Mouse (Mus musculus): ENCODE data around the gene Dab2ip. TPM values are rescaled to one million over a fixed set of nuclear protein-coding genes. Genes with fewer than 3 reads are reported as not detected.

The Dab2ip gene
- polyA plus RNA-seq, 1 experiment from 2014 or later = 33.2 TPM

DNA sequence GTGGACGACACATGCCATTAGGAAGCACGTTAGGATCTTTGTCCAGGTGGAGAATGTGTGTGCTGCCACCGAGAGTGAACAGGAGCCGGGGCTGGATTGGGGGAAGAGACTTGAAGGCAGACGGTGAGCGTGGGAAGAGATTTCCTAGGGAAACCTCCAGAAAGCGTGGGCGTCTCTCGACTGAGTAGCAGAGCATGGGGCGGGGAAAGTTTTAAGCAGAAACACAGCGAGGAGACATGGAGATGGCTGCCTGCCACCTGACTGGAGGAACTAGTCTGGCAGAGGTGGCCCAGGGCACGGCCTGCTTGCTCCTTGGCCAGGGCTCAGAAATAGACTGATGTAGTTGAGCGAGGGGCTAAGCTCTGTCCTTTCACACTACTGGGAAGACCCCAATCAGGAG, 82.5 kb downstream of the Dab2ip start:
- Histone ChIP-seq H3K36me3 (ENCODE audit: control insufficient read depth, insufficient read depth, low read length) (no peaks in the 10 kb centered on the region), H3K27me3 (ENCODE audit: control insufficient read depth, insufficient read depth, low read depth, low read length) (no peaks in the 10 kb centered on the region), H3K9ac (ENCODE audit: low read depth, low read length) (no peak overlapping the region), H3K4me3 (ENCODE audit: low read depth, low read length) (no peak overlapping the region), H3K27ac (ENCODE audit: low read length) (no peak overlapping the region), H3K9me3 (replicated peaks; ENCODE audit: control insufficient read depth, low read length, poor library complexity, severe bottlenecking) (no peaks in the 10 kb centered on the region), H3K4me2 (ENCODE audit: low read length) (no peak overlapping the region), H3K4me1 (ENCODE audit: control insufficient read depth, insufficient read depth, low read length) (peaks cover 14% of the 10 kb centered on the region)
- 79% methylated on average over 13 of the region's 13 CpGs for WGBS
- ATAC-seq = no peak

GRCm38 (mm10) chr2:35642224-35642623, 84.2 kb downstream of the Dab2ip start:
- 88% methylated on average over 7 of the region's 7 CpGs for WGBS

GRCm38 (mm10) chr2:35646553-35646952, 88.5 kb downstream of the Dab2ip start:
- no peak overlapping the region for H3K4me3 ChIP-seq (ENCODE audit: low read depth, low read length)
- no peaks in the 10 kb centered on the region for H3K4me1 ChIP-seq (ENCODE audit: control insufficient read depth, insufficient read depth, low read length)
- no peak overlapping the region for H3K27ac ChIP-seq (ENCODE audit: low read length)
- no peaks in the 10 kb centered on the region for H3K9me3 ChIP-seq (replicated peaks; ENCODE audit: control insufficient read depth, low read length, poor library complexity, severe bottlenecking)
- H3K9ac ChIP-seq (ENCODE audit: low read depth, low read length) = no peak overlapping the region
- H3K4me2 ChIP-seq (ENCODE audit: low read length) = no peak overlapping the region
- WGBS = 94% methylated on average over 8 of the region's 8 CpGs
- no peaks in the 10 kb centered on the region for H3K27me3 ChIP-seq (ENCODE audit: control insufficient read depth, insufficient read depth, low read depth, low read length)
- ATAC-seq = no peak
- no peaks in the 10 kb centered on the region for H3K36me3 ChIP-seq (ENCODE audit: control insufficient read depth, insufficient read depth, low read length)

More at GRCm38 (mm10) chr2:35642224-35642623, 84.2 kb downstream of the Dab2ip start:
- Histone ChIP-seq H3K36me3 (ENCODE audit: control insufficient read depth, insufficient read depth, low read length) (no peaks in the 10 kb centered on the region), H3K4me3 (ENCODE audit: low read depth, low read length) (no peak overlapping the region), H3K27me3 (ENCODE audit: control insufficient read depth, insufficient read depth, low read depth, low read length) (no peaks in the 10 kb centered on the region), H3K4me1 (ENCODE audit: control insufficient read depth, insufficient read depth, low read length) (peaks cover 14% of the 10 kb centered on the region), H3K9me3 (replicated peaks; ENCODE audit: control insufficient read depth, low read length, poor library complexity, severe bottlenecking) (no peaks in the 10 kb centered on the region), H3K9ac (ENCODE audit: low read depth, low read length) (no peak overlapping the region), H3K4me2 (ENCODE audit: low read length) (no peak overlapping the region), H3K27ac (ENCODE audit: low read length) (no peak overlapping the region)
- no peak for ATAC-seq

GRCm38 (mm10) chr2:35649708-35650107, 91.6 kb downstream of the Dab2ip start:
- Histone ChIP-seq H3K4me3 (ENCODE audit: low read depth, low read length) (no peak overlapping the region), H3K4me1 (ENCODE audit: control insufficient read depth, insufficient read depth, low read length) (no peaks in the 10 kb centered on the region), H3K36me3 (ENCODE audit: control insufficient read depth, insufficient read depth, low read length) (no peaks in the 10 kb centered on the region), H3K9ac (ENCODE audit: low read depth, low read length) (no peak overlapping the region), H3K9me3 (replicated peaks; ENCODE audit: control insufficient read depth, low read length, poor library complexity, severe bottlenecking) (no peaks in the 10 kb centered on the region), H3K27me3 (ENCODE audit: control insufficient read depth, insufficient read depth, low read depth, low read length) (no peaks in the 10 kb centered on the region), H3K27ac (ENCODE audit: low read length) (no peak overlapping the region), H3K4me2 (ENCODE audit: low read length) (no peak overlapping the region)
- 37% methylated on average over 4 of the region's 4 CpGs for WGBS
- 0 out of 2 replicates have a peak, but pooled peaks have one; percentile 40 for ATAC-seq

- H3K4me3 ChIP-seq (ENCODE audit: low read depth, low read length) = no peak overlapping the region
- no peaks in the 10 kb centered on the region for H3K9me3 ChIP-seq (replicated peaks; ENCODE audit: control insufficient read depth, low read length, poor library complexity, severe bottlenecking)
- no peak for ATAC-seq
- no peak overlapping the region for H3K27ac ChIP-seq (ENCODE audit: low read length)
- H3K27me3 ChIP-seq (ENCODE audit: control insufficient read depth, insufficient read depth, low read depth, low read length) = no peaks in the 10 kb centered on the region
- no peak overlapping the region for H3K9ac ChIP-seq (ENCODE audit: low read depth, low read length)
- H3K4me1 ChIP-seq (ENCODE audit: control insufficient read depth, insufficient read depth, low read length) = no peaks in the 10 kb centered on the region
- WGBS = 42% methylated on average over 6 of the region's 6 CpGs
- H3K4me2 ChIP-seq (ENCODE audit: low read length) = no peak overlapping the region
- no peaks in the 10 kb centered on the region for H3K36me3 ChIP-seq (ENCODE audit: control insufficient read depth, insufficient read depth, low read length)
These were observed 93.2 kb downstream of the Dab2ip start for GRCm38 (mm10) chr2:35651297-35651731.

DNA sequence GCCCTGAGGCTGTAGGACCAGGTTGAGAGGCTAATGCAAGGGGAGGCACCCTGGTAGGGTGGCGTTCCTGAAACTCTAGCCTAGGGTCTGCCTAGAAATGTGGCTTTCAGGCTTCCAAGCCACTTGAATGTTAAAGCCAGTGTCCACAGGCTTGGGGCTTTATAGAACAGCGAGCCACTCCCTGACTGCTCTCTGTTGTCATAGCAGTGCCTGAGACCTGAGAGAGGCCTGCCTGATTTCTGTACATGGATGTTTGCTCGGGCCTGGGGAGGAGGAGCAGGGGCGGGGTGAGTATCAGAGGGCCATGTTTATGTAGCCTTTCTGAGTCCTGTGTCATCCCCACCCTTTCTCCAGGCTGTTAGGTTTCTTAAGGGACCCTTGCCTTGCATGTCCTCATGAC, 94.9 kb downstream of the Dab2ip start:
- no peaks in the 10 kb centered on the region for H3K36me3 ChIP-seq (ENCODE audit: control insufficient read depth, insufficient read depth, low read length)
- H3K9me3 ChIP-seq (replicated peaks; ENCODE audit: control insufficient read depth, low read length, poor library complexity, severe bottlenecking) = no peaks in the 10 kb centered on the region
- H3K27ac ChIP-seq (ENCODE audit: low read length) = no peak overlapping the region
- H3K9ac ChIP-seq (ENCODE audit: low read depth, low read length) = no peak overlapping the region
- no peak overlapping the region for H3K4me3 ChIP-seq (ENCODE audit: low read depth, low read length)
- WGBS = 80% methylated on average over 4 of the region's 4 CpGs
- H3K4me2 ChIP-seq (ENCODE audit: low read length) = no peak overlapping the region
- no peak for ATAC-seq
- H3K27me3 ChIP-seq (ENCODE audit: control insufficient read depth, insufficient read depth, low read depth, low read length) = no peaks in the 10 kb centered on the region
- H3K4me1 ChIP-seq (ENCODE audit: control insufficient read depth, insufficient read depth, low read length) = no peaks in the 10 kb centered on the region

DNA sequence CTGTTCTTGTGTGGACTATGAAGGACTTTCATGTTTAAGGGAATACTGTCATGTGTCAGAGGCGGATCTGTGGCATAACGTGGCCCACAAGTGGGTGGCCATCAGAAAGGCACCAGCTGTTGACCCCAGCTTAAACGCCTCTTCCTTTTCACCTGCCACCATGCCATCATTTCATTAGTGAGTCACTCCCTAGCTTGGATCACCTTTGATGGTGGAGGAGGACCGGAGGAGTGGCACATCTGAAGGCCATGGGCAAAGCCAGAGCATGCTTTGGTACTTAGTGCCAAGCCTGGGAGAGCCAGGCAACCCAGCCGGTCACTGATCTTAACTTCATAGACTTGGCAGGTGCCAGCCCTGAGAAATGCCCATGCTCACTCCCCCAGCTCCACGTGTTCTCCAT, 96.7 kb downstream of the Dab2ip start:
- no peak for ATAC-seq
- 95% methylated on average over 6 of the region's 6 CpGs for WGBS
- Histone ChIP-seq H3K4me2 (ENCODE audit: low read length) (no peak overlapping the region), H3K27ac (ENCODE audit: low read length) (no peak overlapping the region), H3K4me1 (ENCODE audit: control insufficient read depth, insufficient read depth, low read length) (no peaks in the 10 kb centered on the region), H3K9ac (ENCODE audit: low read depth, low read length) (no peak overlapping the region), H3K4me3 (ENCODE audit: low read depth, low read length) (no peak overlapping the region), H3K9me3 (replicated peaks; ENCODE audit: control insufficient read depth, low read length, poor library complexity, severe bottlenecking) (no peaks in the 10 kb centered on the region), H3K27me3 (ENCODE audit: control insufficient read depth, insufficient read depth, low read depth, low read length) (no peaks in the 10 kb centered on the region), H3K36me3 (ENCODE audit: control insufficient read depth, insufficient read depth, low read length) (no peaks in the 10 kb centered on the region)

DNA sequence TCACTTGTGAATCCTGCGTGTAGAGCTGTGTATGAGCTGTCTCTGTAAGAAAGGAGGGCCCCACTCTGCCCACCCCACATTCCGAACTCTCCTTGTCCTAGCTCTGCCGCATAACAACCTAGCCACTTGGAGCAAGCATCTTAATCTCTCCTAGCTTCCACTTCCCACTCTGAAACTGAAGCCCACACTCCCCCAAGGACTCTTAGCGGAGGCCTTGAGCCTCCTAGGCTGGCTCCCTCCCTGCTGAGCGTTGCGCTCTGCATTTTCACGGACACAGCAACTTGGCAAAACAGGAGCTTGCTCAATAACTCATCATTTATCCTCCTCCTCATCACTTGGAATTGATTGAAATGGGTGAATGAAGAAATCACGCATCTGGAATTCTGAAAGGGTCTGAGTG, 97.9 kb downstream of the Dab2ip start:
- Histone ChIP-seq H3K4me1 (ENCODE audit: control insufficient read depth, insufficient read depth, low read length) (peaks cover 3% of the 10 kb centered on the region; the same call in 1 of the 2 replicates), H3K27ac (ENCODE audit: low read length) (no peak overlapping the region), H3K4me2 (ENCODE audit: low read length) (no peak overlapping the region), H3K4me3 (ENCODE audit: low read depth, low read length) (no peak overlapping the region), H3K27me3 (ENCODE audit: control insufficient read depth, insufficient read depth, low read depth, low read length) (no peaks in the 10 kb centered on the region), H3K9ac (ENCODE audit: low read depth, low read length) (no peak overlapping the region), H3K36me3 (ENCODE audit: control insufficient read depth, insufficient read depth, low read length) (no peaks in the 10 kb centered on the region), H3K9me3 (replicated peaks; ENCODE audit: control insufficient read depth, low read length, poor library complexity, severe bottlenecking) (no peaks in the 10 kb centered on the region)
- ATAC-seq = no peak
- 50% methylated on average over 8 of the region's 8 CpGs for WGBS

- ATAC-seq = no peak
- no peaks in the 10 kb centered on the region for H3K27me3 ChIP-seq (ENCODE audit: control insufficient read depth, insufficient read depth, low read depth, low read length)
- no peaks in the 10 kb centered on the region for H3K36me3 ChIP-seq (ENCODE audit: control insufficient read depth, insufficient read depth, low read length)
- peaks cover 3% of the 10 kb centered on the region; the same call in 1 of the 2 replicates for H3K4me1 ChIP-seq (ENCODE audit: control insufficient read depth, insufficient read depth, low read length)
- H3K4me2 ChIP-seq (ENCODE audit: low read length) = no peak overlapping the region
- H3K9me3 ChIP-seq (replicated peaks; ENCODE audit: control insufficient read depth, low read length, poor library complexity, severe bottlenecking) = no peaks in the 10 kb centered on the region
- no peak overlapping the region for H3K4me3 ChIP-seq (ENCODE audit: low read depth, low read length)
- no peak overlapping the region for H3K9ac ChIP-seq (ENCODE audit: low read depth, low read length)
- WGBS = 77% methylated on average over 3 of the region's 3 CpGs
- H3K27ac ChIP-seq (ENCODE audit: low read length) = no peak overlapping the region
These were observed 100.2 kb downstream of the Dab2ip start for GRCm38 (mm10) chr2:35658311-35658710.
